Mouse (Mus musculus) CH12.LX (cell line): ENCODE measurements at regions not wholly inside any gene's neighbourhood (a gene's known extent, or its start where the extent isn't known, plus 50 kb on each side); places are given as distances from the start of the nearest gene placed in this dataset.

Experiments used
- DNase-seq: peaks from one replicate; pipeline ENCODE4 v3.0.0-alpha.2; 2013; ENCODE audit errors: extremely low read depth
- H3K27ac ChIP-seq: 2 replicates; pipeline ENCODE4 v1.5.1; 2012; ENCODE audit warnings: low read depth, mild to moderate bottlenecking, control low read depth, moderate library complexity; ENCODE audit not compliant: insufficient read depth
- H3K27me3 ChIP-seq: replicated peaks from 2 replicates; pipeline ENCODE3; 2012; ENCODE audit warnings: inconsistent platforms
- H3K36me3 ChIP-seq, 2 experiments: replicated peaks in 1 of 2; 2 replicates each; pipeline versions ENCODE3 to v1.6.1; 2012; ENCODE audit warnings: inconsistent platforms in 1 of 2, low read length in 1 of 2, mild to moderate bottlenecking in 1 of 2, mixed read lengths in 1 of 2, moderate library complexity in 1 of 2; ENCODE audit not compliant: control insufficient read depth in 1 of 2, insufficient read depth in 1 of 2
- H3K4me1 ChIP-seq, 2 experiments: 2 replicates each; pipeline ENCODE4 v1.6.1; 2012; ENCODE audit warnings: inconsistent platforms in 1 of 2, moderate library complexity in 1 of 2; ENCODE audit not compliant: insufficient read depth in 2 of 2, control insufficient read depth in 1 of 2
- H3K4me2 ChIP-seq: 2 replicates; pipeline ENCODE4 v1.6.1; 2012; ENCODE audit warnings: low read depth, mild to moderate bottlenecking, control low read depth; ENCODE audit not compliant: poor library complexity, insufficient read depth, severe bottlenecking
- H3K4me3 ChIP-seq, 3 experiments: fragments of 150-350 bp in 1 of 3; sonication (generic) in 1 of 3; replicated peaks in 1 of 3; 2 replicates each; pipeline versions ENCODE3 to v1.5.1; 2011 to 2012; ENCODE audit warnings: low read depth in 2 of 3, low read length in 2 of 3, mild to moderate bottlenecking in 2 of 3, moderate library complexity in 2 of 3, control low read depth in 1 of 3, improper control_type of control experiment in 1 of 3, inconsistent platforms in 1 of 3, mixed read lengths in 1 of 3; ENCODE audit not compliant: poor library complexity in 1 of 3
- H3K79me2 ChIP-seq: replicated peaks from 2 replicates; pipeline ENCODE4 v1.6.1; 2012; ENCODE audit warnings: mild to moderate bottlenecking, moderate library complexity; ENCODE audit not compliant: control insufficient read depth, poor library complexity, insufficient read depth, severe bottlenecking; ENCODE audit errors: extremely low read depth
- H3K9ac ChIP-seq: 2 replicates; pipeline ENCODE4 v1.6.1; 2012; ENCODE audit warnings: low read depth, mild to moderate bottlenecking, control low read depth, moderate library complexity; ENCODE audit not compliant: insufficient read depth
- H3K9me3 ChIP-seq: replicated peaks from 2 replicates; pipeline ENCODE3; 2012; ENCODE audit warnings: low read length, inconsistent platforms, mixed read lengths
- CHD2 ChIP-seq: IDR thresholded peaks from 2 replicates; pipeline ENCODE4 v1.6.1; 2011; ENCODE audit warnings: low read length, improper control_type of control experiment
- ELF1 ChIP-seq: IDR thresholded peaks from 2 replicates; pipeline ENCODE4 v1.6.1; 2014; ENCODE audit warnings: low read depth, mild to moderate bottlenecking, inconsistent platforms, low read length, improper control_type of control experiment
- EP300 ChIP-seq: IDR thresholded peaks from 2 replicates; pipeline ENCODE4 v1.6.1; 2011; ENCODE audit warnings: low read length, improper control_type of control experiment
- JUN ChIP-seq: IDR thresholded peaks from 2 replicates; pipeline ENCODE4 v1.6.1; 2011; ENCODE audit warnings: low read depth, mild to moderate bottlenecking, low read length, improper control_type of control experiment, moderate library complexity; ENCODE audit not compliant: insufficient read depth
- JUND ChIP-seq: conservative IDR thresholded peaks from 2 replicates; pipeline ENCODE4 v1.6.1; 2011; ENCODE audit warnings: low read depth, low read length, improper control_type of control experiment
- MAX ChIP-seq: IDR thresholded peaks from 2 replicates; pipeline ENCODE4 v1.6.1; 2011; ENCODE audit warnings: low read length, improper control_type of control experiment
- MEF2A ChIP-seq: IDR thresholded peaks from 2 replicates; pipeline ENCODE4 v1.6.1; 2014; ENCODE audit warnings: low read depth, mild to moderate bottlenecking, inconsistent platforms, low read length, improper control_type of control experiment, borderline replicate concordance
- NELFE ChIP-seq: IDR thresholded peaks from 2 replicates; pipeline ENCODE4 v1.6.1; 2011; ENCODE audit warnings: low read depth, low read length, improper control_type of control experiment
- PAX5 ChIP-seq: IDR thresholded peaks from 2 replicates; pipeline ENCODE4 v1.6.1; 2012; ENCODE audit warnings: low read length, inconsistent platforms, mixed read lengths
- POLR2A ChIP-seq: IDR thresholded peaks from 2 replicates; pipeline ENCODE4 v1.6.1; 2011; ENCODE audit warnings: low read depth, mild to moderate bottlenecking, improper control_type of control experiment, low read length
- RCOR1 ChIP-seq: conservative IDR thresholded peaks from 2 replicates; pipeline ENCODE4 v1.6.1; 2012; ENCODE audit warnings: low read depth, mild to moderate bottlenecking, inconsistent platforms, low read length, improper control_type of control experiment
- USF1 ChIP-seq: IDR thresholded peaks from 2 replicates; pipeline ENCODE4 v1.6.1; 2014; ENCODE audit warnings: low read depth, mild to moderate bottlenecking, inconsistent platforms, low read length, improper control_type of control experiment
- USF2 ChIP-seq: conservative IDR thresholded peaks from 2 replicates; pipeline ENCODE4 v1.6.1; 2011; ENCODE audit warnings: low read depth, low read length, improper control_type of control experiment
- ZC3H11A ChIP-seq: IDR thresholded peaks from 2 replicates; pipeline ENCODE4 v1.6.1; 2012; ENCODE audit warnings: low read depth, mild to moderate bottlenecking, inconsistent platforms, low read length, improper control_type of control experiment
- dilution Hi-C: fragments of 300-500 bp; cut with MboI; formaldehyde crosslinking; loops from 2 replicates; pipeline ENCODE4 v1.14.3; 2020; ENCODE audit warnings: low sequenced_read_pairs; ENCODE audit not compliant: extremely low pct_unique_long_range_greater_than_20kb, extremely low pct_ligation_motif_present
- in situ Hi-C: fragments of 300-500 bp; cut with MboI; formaldehyde crosslinking; loops from 3 replicates; pipeline ENCODE4 v1.14.3; 2019; ENCODE audit warnings: low sequenced_read_pairs, low pct_ligation_motif_present, low pct_unique_long_range_greater_than_20kb, mixed read lengths

DNA sequence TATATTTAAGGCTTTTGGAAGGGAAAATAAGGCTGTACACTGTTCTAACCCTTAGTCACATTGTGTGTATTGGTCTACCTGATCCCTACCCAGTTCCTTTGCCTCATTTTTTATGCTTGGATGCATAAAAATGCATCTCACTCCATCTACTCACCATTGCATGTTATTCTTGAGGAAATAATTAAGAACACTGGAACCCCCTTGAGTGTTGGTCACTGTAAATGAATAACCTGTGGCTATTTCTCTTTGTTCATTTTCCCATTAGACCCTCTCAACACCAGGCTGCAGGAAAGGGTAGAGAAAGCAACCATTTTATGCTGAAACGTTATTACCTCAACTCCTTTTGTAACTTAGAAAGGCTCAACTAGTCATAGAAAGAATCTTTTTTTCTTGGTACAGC is 442.0 kb upstream of the Lrrc7 start:
- dilution Hi-C loops: no loop called here
- H3K4me1 ChIP-seq: no peaks in the 10 kb centered on the region
- DNase-seq: no peak

DNA sequence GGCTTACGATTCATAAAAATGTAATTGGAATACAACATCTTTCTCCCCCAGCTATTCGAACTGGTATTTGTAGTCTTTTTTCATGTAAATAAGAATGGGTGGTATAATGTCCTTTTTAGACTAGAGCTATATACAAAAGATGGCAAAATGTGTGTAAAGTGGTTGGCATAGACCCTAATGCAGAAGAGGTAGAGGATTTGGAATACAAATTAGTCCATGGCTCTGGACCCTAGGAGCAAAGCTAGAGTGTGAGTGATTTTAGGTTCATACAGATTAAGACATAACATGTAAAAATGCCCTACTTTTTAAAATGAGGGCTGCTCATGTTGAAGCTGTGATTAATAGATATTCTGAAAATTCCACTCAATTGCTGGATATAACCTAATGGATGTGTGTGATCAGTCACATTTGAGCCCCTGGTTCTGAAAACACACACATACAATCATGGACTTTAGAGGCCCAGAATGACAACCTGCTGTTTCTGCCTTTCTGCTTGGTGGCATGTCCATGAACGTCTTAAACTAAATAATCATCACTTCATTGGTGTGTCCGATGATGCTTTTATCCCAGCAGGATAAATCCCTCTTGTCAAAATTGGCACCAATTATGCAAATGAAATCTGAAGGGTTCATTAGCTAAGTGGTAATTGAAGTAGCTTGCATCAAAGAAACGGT is 423.6 kb upstream of the Lrrc7 start:
- no peak for DNase-seq
- Histone ChIP-seq H3K4me1 (no peaks in the 10 kb centered on the region), H3K4me2 (no peak overlapping the region), H3K27me3 (no peaks in the 10 kb centered on the region), H3K9me3 (peaks cover 2% of the 10 kb centered on the region), H3K79me2 (no peaks in the 10 kb centered on the region), H3K27ac (no peak overlapping the region), H3K36me3 (no peaks in the 10 kb centered on the region), H3K9ac (no peak overlapping the region), H3K4me3 (no peak overlapping the region)
- TF ChIP-seq PAX5 (no peak), ELF1 (no peak), USF1 (no peak), CHD2 (no peak)
- dilution Hi-C loops (no loop called here), in situ Hi-C loops (no loop called here)

More for the DNA sequence above, 442.0 kb upstream of the Lrrc7 start:
- H3K4me2 ChIP-seq: no peak overlapping the region
- H3K9ac ChIP-seq: no peak overlapping the region
- H3K9me3 ChIP-seq: no peaks in the 10 kb centered on the region
- in situ Hi-C loops: no loop called here
- no peaks in the 10 kb centered on the region for H3K79me2 ChIP-seq
- no peaks in the 10 kb centered on the region for H3K36me3 ChIP-seq
- TF ChIP-seq PAX5 (no peak), JUND (no peak), MEF2A (no peak), JUN (no peak), MAX (no peak)
- H3K27ac ChIP-seq: no peak overlapping the region
- no peak overlapping the region for H3K4me3 ChIP-seq
- H3K27me3 ChIP-seq: no peaks in the 10 kb centered on the region

DNA sequence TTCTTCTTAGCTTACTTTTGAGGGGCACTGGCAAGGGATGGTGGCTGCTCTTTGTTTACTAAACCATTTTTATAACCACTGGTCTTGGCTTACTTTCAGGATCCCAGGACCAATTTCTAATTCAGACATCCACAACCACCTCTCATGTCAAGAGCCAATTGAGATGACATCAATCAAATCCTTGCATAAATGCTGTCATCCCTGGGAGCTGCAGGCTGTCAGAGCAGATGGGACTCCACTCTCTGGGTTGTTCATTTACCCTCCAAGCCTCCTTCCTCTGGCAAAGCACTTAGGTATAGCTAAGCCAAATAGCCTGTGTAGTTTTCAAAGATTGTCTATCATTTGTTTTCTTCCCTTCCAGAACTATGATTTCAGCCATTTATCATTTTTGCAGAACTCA is 385.0 kb upstream of the Lrrc7 start:
- H3K36me3 ChIP-seq: no peaks in the 10 kb centered on the region
- no peaks in the 10 kb centered on the region for H3K4me1 ChIP-seq
- H3K27ac ChIP-seq: no peak overlapping the region
- H3K9ac ChIP-seq: no peak overlapping the region
- dilution Hi-C loops: no loop called here
- H3K79me2 ChIP-seq: no peaks in the 10 kb centered on the region
- no peak for DNase-seq
- in situ Hi-C loops: no loop called here
- H3K27me3 ChIP-seq: no peaks in the 10 kb centered on the region
- no peak overlapping the region for H3K4me3 ChIP-seq
- H3K4me2 ChIP-seq: no peak overlapping the region
- TF ChIP-seq NELFE (no peak), RCOR1 (no peak), EP300 (no peak), PAX5 (no peak), POLR2A (no peak), ZC3H11A (no peak), USF2 (no peak)
- H3K9me3 ChIP-seq: peaks cover 5% of the 10 kb centered on the region
